Mouse (Mus musculus): ENCODE results near the gene Prpsap1. TPM values are rescaled to one million over a fixed set of nuclear protein-coding genes. Genes with fewer than 3 reads are reported as not detected.

The Prpsap1 gene
- total RNA-seq, 2 experiments from 2014 or later: 53.6 to 55.5 TPM

GRCm38 (mm10) chr11:116442129-116442866, 51.7 kb downstream of the Prpsap1 start:
- no peak for DNase-seq

- peak; percentile 62 for DNase-seq
Observed at GRCm38 (mm10) chr11:116440408-116441068, 53.5 kb downstream of the Prpsap1 start.

GRCm38 (mm10) chr11:116439269-116440240, 54.4 kb downstream of the Prpsap1 start:
- DNase-seq: no peak

- no peak for DNase-seq
Observed at GRCm38 (mm10) chr11:116437541-116437940, 56.5 kb downstream of the Prpsap1 start.

- DNase-seq: peak; percentile 54
Observed at GRCm38 (mm10) chr11:116436725-116437331, 57.2 kb downstream of the Prpsap1 start.

- no peak for DNase-seq
Observed at GRCm38 (mm10) chr11:116435992-116436724, 57.8 kb downstream of the Prpsap1 start.

- DNase-seq: no peak
Observed at GRCm38 (mm10) chr11:116434967-116435752, 58.8 kb downstream of the Prpsap1 start.

- DNase-seq: peak; percentile 82
Observed at GRCm38 (mm10) chr11:116434287-116434966, 59.6 kb downstream of the Prpsap1 start.

- peak; percentile 99 for DNase-seq
Observed at GRCm38 (mm10) chr11:116433356-116434286, 60.4 kb downstream of the Prpsap1 start, which contains the start of gene Ubald2. Gene Ubald2 (plus strand): TSS chr11:116434094.

- no peak for DNase-seq
Observed at GRCm38 (mm10) chr11:116432593-116433355, 61.2 kb downstream of the Prpsap1 start.

- DNase-seq: no peak
Observed at GRCm38 (mm10) chr11:116432127-116432526, 61.9 kb downstream of the Prpsap1 start.

GRCm38 (mm10) chr11:116431428-116432077, 62.4 kb downstream of the Prpsap1 start:
- DNase-seq: no peak

GRCm38 (mm10) chr11:116430723-116431427, 63.1 kb downstream of the Prpsap1 start:
- no peak for DNase-seq

GRCm38 (mm10) chr11:116429862-116430613, 64.0 kb downstream of the Prpsap1 start:
- DNase-seq: no peak

GRCm38 (mm10) chr11:116428872-116429859, 64.8 kb downstream of the Prpsap1 start:
- no peak for DNase-seq

Measured in heart, postnatal 4 days (tissue).